In the genomic region with DNA sequence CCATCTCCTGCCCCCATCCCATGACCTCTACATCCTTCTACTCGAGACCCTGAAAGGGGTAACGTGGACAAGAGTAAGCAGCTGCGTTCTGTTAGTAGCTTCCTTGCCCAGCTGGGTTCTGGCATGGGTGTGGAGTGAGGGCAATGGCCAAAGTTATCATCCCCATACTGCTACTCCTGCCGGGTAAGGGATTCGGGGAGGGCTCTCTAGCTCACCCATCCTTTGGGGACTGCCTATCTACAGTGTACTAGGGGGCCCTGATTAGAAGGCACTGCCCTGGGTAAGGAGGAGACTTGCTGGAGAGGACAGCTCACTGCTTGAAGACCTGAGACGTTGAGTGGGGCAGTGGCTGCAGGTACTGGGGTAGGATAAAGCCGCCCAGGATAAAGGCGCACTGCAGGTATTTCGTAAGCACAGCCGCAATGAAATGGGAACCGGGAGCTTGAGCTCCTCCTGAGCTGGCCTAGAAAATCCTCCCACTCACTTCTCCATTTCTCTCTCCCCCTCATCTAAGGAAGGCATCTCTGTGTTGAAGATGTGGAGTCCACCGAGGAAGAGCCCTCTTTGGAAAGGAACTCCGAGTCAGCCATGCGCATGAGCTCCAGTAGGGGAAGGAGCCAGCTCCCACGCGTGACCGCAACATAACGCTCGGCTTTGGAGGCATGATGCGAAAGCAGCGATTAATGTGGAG, we compare ENCODE assay signal across 36 mouse cellular contexts. TPM values are rescaled to one million over a fixed set of nuclear protein-coding genes. Genes with fewer than 3 reads are reported as not detected.
DNase-seq lines count a peak whose midpoint lies in the region; ATAC-seq and TF ChIP-seq lines count a peak whose summit lies in the region.
"Had no signal": no experiment of that assay in that cellular context is flagged by ENCODE, and none has a peak within 500 bp of the region (broad histone marks: within the 10 kb centered on the region; RNA-seq: fewer than 3 reads in every experiment).

No protein-coding gene starts in this region.

- intact Hi-C loops in gastrocnemius, adult 2 months (cut with DNase I) = no loop called here

- DNase-seq in frontal cortex, postnatal 14 days (ENCODE audit: low spot score in 2 of 2) = no peak
- peak; percentile 59 for DNase-seq in kidney, postnatal 0 days (ENCODE audit: low spot score)
- DNase-seq in kidney, postnatal 25 days = no peak
- peak; percentile 9 for DNase-seq in liver, postnatal 0 days
- no peak for DNase-seq in liver
- DNase-seq in limb, embryonic 10.5 days (ENCODE audit: low spot score) = peak; percentile 25
- DNase-seq in gastrocnemius, adult 2 months = no peak
- DNase-seq: adrenal gland, adult 2 months; adrenal gland, postnatal 36 days; cerebellum, adult 2 months; cerebellum, postnatal 25 days; gastrocnemius, postnatal 36 days; heart, adult 2 months; kidney, adult 11 months; kidney, postnatal 10 days; liver, embryonic 13.5 days; lung, adult 2 months; lung, postnatal 14 days had no signal

- no peaks in the 10 kb centered on the region for H3K36me3 ChIP-seq in kidney, postnatal 0 days (ENCODE audit: insufficient read depth, low read length)
- no peaks in the 10 kb centered on the region for H3K36me3 ChIP-seq in liver, postnatal 0 days (replicated peaks; ENCODE audit: insufficient read depth, low read length)
- H3K36me3 ChIP-seq in limb, embryonic 10.5 days = no peaks in the 10 kb centered on the region
- H3K36me3 ChIP-seq: heart, embryonic 12.5 days; hindbrain, embryonic 15.5 days; liver, embryonic 13.5 days had no signal

- no peaks in the 10 kb centered on the region for H3K9me3 ChIP-seq in kidney, postnatal 0 days (replicated peaks; ENCODE audit: low read length)
- no peaks in the 10 kb centered on the region for H3K9me3 ChIP-seq in liver, postnatal 0 days (ENCODE audit: low read length)
- no peaks in the 10 kb centered on the region for H3K9me3 ChIP-seq in limb, embryonic 10.5 days (replicated peaks)
- H3K9me3 ChIP-seq: heart, embryonic 12.5 days; hindbrain, embryonic 15.5 days; liver, embryonic 13.5 days had no signal

- H3K27ac ChIP-seq in kidney, postnatal 0 days = no peak overlapping the region
- no peak overlapping the region for H3K27ac ChIP-seq in liver, postnatal 0 days (ENCODE audit: low read depth)
- H3K27ac ChIP-seq in limb, embryonic 10.5 days = no peak overlapping the region
- H3K27ac ChIP-seq in gastrocnemius, adult 2 months = no peak overlapping the region
- H3K27ac ChIP-seq: heart, adult 2 months; hindbrain, embryonic 15.5 days; liver, embryonic 13.5 days had no signal

- H3K4me3 ChIP-seq in kidney, postnatal 0 days (replicated peaks; ENCODE audit: low read depth, low read length) = no peak overlapping the region
- H3K4me3 ChIP-seq in liver, postnatal 0 days (ENCODE audit: low read depth, low read length) = no peak overlapping the region
- H3K4me3 ChIP-seq in limb, embryonic 10.5 days = no peak overlapping the region
- H3K4me3 ChIP-seq in gastrocnemius, adult 2 months = no peak overlapping the region
- H3K4me3 ChIP-seq: heart, adult 2 months; heart, embryonic 12.5 days; hindbrain, embryonic 15.5 days; liver, embryonic 13.5 days had no signal

- no peaks in the 10 kb centered on the region for H3K4me1 ChIP-seq in kidney, postnatal 0 days (replicated peaks; ENCODE audit: insufficient read depth, low read length)
- no peaks in the 10 kb centered on the region for H3K4me1 ChIP-seq in liver, postnatal 0 days (ENCODE audit: insufficient read depth)
- H3K4me1 ChIP-seq in limb, embryonic 10.5 days = peaks cover 7% of the 10 kb centered on the region; the same call in 1 of the 2 replicates
- H3K4me1 ChIP-seq: heart, embryonic 12.5 days; hindbrain, embryonic 15.5 days had no signal

- 57% methylated on average over 21 of the region's 21 CpGs for WGBS in kidney, postnatal 0 days
- 80% methylated on average over 21 of the region's 21 CpGs for WGBS in liver, postnatal 0 days (ENCODE audit: insufficient replicate concordance)
- WGBS in limb, embryonic 10.5 days = 88% methylated on average over 21 of the region's 21 CpGs

- no peak for TF ChIP-seq EP300 in liver, postnatal 0 days (IDR thresholded peaks at IDR 0.05; ENCODE audit: low read depth)

- TF ChIP-seq CTCF in kidney, postnatal 0 days (IDR thresholded peaks at IDR 0.05; ENCODE audit: low read depth) = no peak
- TF ChIP-seq CTCF in liver, postnatal 0 days (IDR thresholded peaks at IDR 0.05; ENCODE audit: low read depth) = no peak
- no peak for TF ChIP-seq CTCF in gastrocnemius, adult 2 months (IDR thresholded peaks at IDR 0.05)

- no peak overlapping the region for H3K9ac ChIP-seq in kidney, postnatal 0 days (ENCODE audit: low read depth, low read length)
- H3K9ac ChIP-seq in liver, postnatal 0 days (replicated peaks) = no peak overlapping the region
- H3K9ac ChIP-seq: heart, embryonic 12.5 days; hindbrain, embryonic 15.5 days; liver, embryonic 13.5 days had no signal

- H3K4me2 ChIP-seq in kidney, postnatal 0 days (ENCODE audit: low read length) = no peak overlapping the region
- H3K4me2 ChIP-seq in liver, postnatal 0 days (ENCODE audit: low read depth, low read length) = no peak overlapping the region
- H3K4me2 ChIP-seq: heart, embryonic 12.5 days; hindbrain, embryonic 15.5 days; liver, embryonic 13.5 days had no signal

- peak; percentile 96 for ATAC-seq in frontal cortex, adult (ENCODE audit: low TSS enrichment)
- no peak for ATAC-seq in kidney, postnatal 0 days (replicated peaks; ENCODE audit: low FRiP score, low read depth)
- no peak for ATAC-seq in liver, postnatal 0 days
- ATAC-seq: activated CD4-positive, CD25-positive, alpha-beta regulatory T cell, adult 4 months; forebrain, embryonic 14.5 days; inflammation-experienced regulatory T-cells, adult 6 months; midbrain, embryonic 16.5 days had no signal

- H3K27me3 ChIP-seq in kidney, postnatal 0 days (ENCODE audit: insufficient read depth, low read length) = no peaks in the 10 kb centered on the region
- H3K27me3 ChIP-seq in liver, postnatal 0 days (ENCODE audit: insufficient read depth, low read length) = no peaks in the 10 kb centered on the region
- H3K27me3 ChIP-seq in limb, embryonic 10.5 days (ENCODE audit: low read depth, poor library complexity, severe bottlenecking) = no peaks in the 10 kb centered on the region
- H3K27me3 ChIP-seq: CH12.LX; heart, embryonic 12.5 days; hindbrain, embryonic 15.5 days; liver, embryonic 13.5 days had no signal

RNA-seq across cellular contexts. Expression of a gene that starts 15.2 kb away (rescaled TPM):
- 0.71 and 0.89 TPM in 2 replicates for polyA plus RNA-seq in kidney, postnatal 0 days (2015; fragmentation: Nextera tagmentation; extraction: Ambion mirVana)
- polyA plus RNA-seq in liver, postnatal 0 days (2015; fragmentation: Nextera tagmentation; extraction: Ambion mirVana) = 0.06 TPM in 1 of 2 replicates, not detected in the other
- polyA plus RNA-seq in limb, embryonic 10.5 days (2016; fragmentation: Nextera tagmentation; extraction: Ambion mirVana) = 0.11 and 0.25 TPM in 2 replicates
- under 1 TPM; 0.17 to 0.33 TPM for total RNA-seq in gastrocnemius, adult 2 months (2021)
- total RNA-seq: hematopoietic stem cell, adult 5-6 weeks; neutrophil, adult 5-6 weeks had no signal
- polyA plus RNA-seq: adrenal gland, adult 2 months; C2C12; liver, embryonic 13.5 days; lung, adult 2 months had no signal

RNA-seq across cellular contexts. Expression of a gene that starts 36.9 kb away (rescaled TPM):
- 0.18 TPM in 1 of 2 replicates, not detected in the other for polyA plus RNA-seq in kidney, postnatal 0 days (2015; fragmentation: Nextera tagmentation; extraction: Ambion mirVana)
- not detected in 2 replicates for polyA plus RNA-seq in liver, postnatal 0 days (2015; fragmentation: Nextera tagmentation; extraction: Ambion mirVana)
- polyA plus RNA-seq in limb, embryonic 10.5 days (2016; fragmentation: Nextera tagmentation; extraction: Ambion mirVana) = not detected in 2 replicates
- total RNA-seq in gastrocnemius, adult 2 months (2021) = not detected
- total RNA-seq: adrenal gland, adult 2 months; adrenal gland, postnatal 36 days; CH12.LX; gastrocnemius, adult 18-20 months; gastrocnemius, postnatal 36 days; hematopoietic stem cell, adult 5-6 weeks; layer of hippocampus, adult 18-20 months; left cerebral cortex, adult 8-10 months; neutrophil, adult 5-6 weeks had no signal
- polyA plus RNA-seq: activated CD4-positive, CD25-positive, alpha-beta regulatory T cell, adult 4 months; adrenal gland, adult 2 months; C2C12; cerebellum, adult 2 months; embryonic facial prominence, embryonic 11.5 days; forebrain, embryonic 14.5 days; heart, adult 2 months; heart, embryonic 12.5 days; heart, postnatal 0 days; hindbrain, embryonic 15.5 days; inflammation-experienced regulatory T-cells, adult 6 months; liver, embryonic 13.5 days; lung, adult 2 months; neural tube, embryonic 11.5 days; stomach, embryonic 14.5 days had no signal

RNA-seq across cellular contexts. Expression of a gene that starts 46.5 kb away (rescaled TPM):
- 19.0 and 19.4 TPM in 2 replicates for polyA plus RNA-seq in kidney, postnatal 0 days (2015; fragmentation: Nextera tagmentation; extraction: Ambion mirVana)
- polyA plus RNA-seq in liver, postnatal 0 days (2015; fragmentation: Nextera tagmentation; extraction: Ambion mirVana) = 4.4 and 6.3 TPM in 2 replicates
- polyA plus RNA-seq in limb, embryonic 10.5 days (2016; fragmentation: Nextera tagmentation; extraction: Ambion mirVana) = 13.8 and 14.2 TPM in 2 replicates
- total RNA-seq in gastrocnemius, adult 2 months (2021) = 10 to 100 TPM in 1 of 2 experiments, 1 to 10 TPM in 1; 9.4 to 11.4 TPM

Comparison
In these comparisons a context has a peak if more than half of its experiments do, and no peak if none do; other contexts are left out.
1. DNase-seq: peak in kidney, postnatal 0 days (single experiment), liver, postnatal 0 days (single experiment) and limb, embryonic 10.5 days (single experiment); none in frontal cortex, postnatal 14 days (0 of 2), kidney, postnatal 25 days (0 of 2), liver (single experiment) and gastrocnemius, adult 2 months (single experiment).